Comparison of ENCODE assay signal across 26 mouse cellular contexts in genomic region chr6:134040312-134040711, GRCm38 (mm10). TPM values are rescaled to one million over a fixed set of nuclear protein-coding genes. Genes with fewer than 3 reads are reported as not detected.
DNase-seq lines count a peak whose midpoint lies in the region; ATAC-seq lines count a peak whose summit lies in the region.
"Had no signal": no experiment of that assay in that cellular context is flagged by ENCODE, and none has a peak within 500 bp of the region (broad histone marks: within the 10 kb centered on the region; RNA-seq: fewer than 3 reads in every experiment).

No protein-coding gene starts in this region.

- H3K9me3 ChIP-seq in heart, embryonic 10.5 days = no peaks in the 10 kb centered on the region
- no peaks in the 10 kb centered on the region for H3K9me3 ChIP-seq in heart, embryonic 16.5 days (replicated peaks; ENCODE audit: control insufficient read depth, low read length)
- no peaks in the 10 kb centered on the region for H3K9me3 ChIP-seq in midbrain, embryonic 16.5 days (replicated peaks; ENCODE audit: control insufficient read depth, low read length, poor library complexity, severe bottlenecking)
- H3K9me3 ChIP-seq: embryonic facial prominence, embryonic 10.5 days; embryonic facial prominence, embryonic 13.5 days; forebrain, embryonic 12.5 days; forebrain, embryonic 15.5 days had no signal

- H3K27ac ChIP-seq in heart, embryonic 10.5 days = 0 out of 2 replicates have a peak overlapping the region, but pooled peaks have one; percentile 6
- H3K27ac ChIP-seq in heart, embryonic 16.5 days (ENCODE audit: low read length) = peak overlapping the region; percentile 1; the same call in 1 of the 2 replicates
- no peak overlapping the region for H3K27ac ChIP-seq in midbrain, embryonic 16.5 days (ENCODE audit: low read length)
- H3K27ac ChIP-seq: embryonic facial prominence, embryonic 10.5 days; embryonic facial prominence, embryonic 13.5 days; forebrain, embryonic 12.5 days; forebrain, embryonic 15.5 days; hindbrain, embryonic 14.5 days; hindbrain, postnatal 0 days had no signal

- no peak for ATAC-seq in heart, embryonic 16.5 days (replicated peaks; ENCODE audit: extremely low read depth, insufficient read depth, low FRiP score)
- ATAC-seq in megakaryocyte-erythroid progenitor cell, adult 5-6 weeks (replicated peaks; ENCODE audit: low FRiP score, low TSS enrichment, poor library complexity, severe bottlenecking) = peak; percentile 20
- no peak for ATAC-seq in midbrain, embryonic 16.5 days
- ATAC-seq: CD4-positive, CD25-positive, alpha-beta regulatory T cell, adult 4 months; forebrain, embryonic 15.5 days; hindbrain, postnatal 0 days; inflammation-experienced regulatory T-cells, adult 6 months; intestine, embryonic 16.5 days had no signal

- no peak for DNase-seq in heart, embryonic 10.5 days (ENCODE audit: low spot score)
- no peak for DNase-seq in heart, postnatal 25 days (ENCODE audit: low spot score)
- DNase-seq in heart, adult 18-20 months = no peak
- DNase-seq in lung, postnatal 4 days = no peak
- DNase-seq: adrenal gland, adult 2 months; adrenal gland, postnatal 14 days; cerebellum, adult 11 months; cerebellum, adult 2 months; cerebellum, postnatal 10 days; cerebellum, postnatal 36 days; embryo, embryonic 11 days; gastrocnemius, postnatal 25 days; heart, postnatal 36 days had no signal

- no peaks in the 10 kb centered on the region for H3K36me3 ChIP-seq in heart, embryonic 10.5 days
- H3K36me3 ChIP-seq in heart, embryonic 16.5 days (ENCODE audit: control insufficient read depth, insufficient read depth) = no peaks in the 10 kb centered on the region
- H3K36me3 ChIP-seq in midbrain, embryonic 16.5 days (ENCODE audit: control insufficient read depth, insufficient read depth, low read length) = no peaks in the 10 kb centered on the region
- H3K36me3 ChIP-seq: embryonic facial prominence, embryonic 13.5 days; forebrain, embryonic 12.5 days; forebrain, embryonic 15.5 days had no signal

- 58% methylated on average over 3 of the region's 3 CpGs for WGBS in heart, embryonic 10.5 days
- 42% methylated on average over 3 of the region's 3 CpGs for WGBS in heart, embryonic 16.5 days
- WGBS in midbrain, embryonic 16.5 days = 77% methylated on average over 3 of the region's 3 CpGs

- intact Hi-C loops in heart, postnatal 25 days (cut with DNase I) = no loop called here

- no peak overlapping the region for H3K9ac ChIP-seq in heart, embryonic 16.5 days (ENCODE audit: low read length)
- H3K9ac ChIP-seq in midbrain, embryonic 16.5 days (ENCODE audit: low read depth, low read length) = no peak overlapping the region
- H3K9ac ChIP-seq: embryonic facial prominence, embryonic 13.5 days; forebrain, embryonic 12.5 days; forebrain, embryonic 15.5 days; hindbrain, embryonic 14.5 days had no signal

- H3K4me2 ChIP-seq in heart, embryonic 16.5 days (ENCODE audit: low read depth, low read length) = no peak overlapping the region
- H3K4me2 ChIP-seq in midbrain, embryonic 16.5 days (ENCODE audit: low read length) = no peak overlapping the region
- H3K4me2 ChIP-seq: embryonic facial prominence, embryonic 13.5 days; forebrain, embryonic 12.5 days; forebrain, embryonic 15.5 days; hindbrain, embryonic 14.5 days had no signal

- H3K4me3 ChIP-seq in heart, embryonic 10.5 days = no peak overlapping the region
- H3K4me3 ChIP-seq in heart, embryonic 16.5 days (ENCODE audit: low read length) = no peak overlapping the region
- no peak overlapping the region for H3K4me3 ChIP-seq in midbrain, embryonic 16.5 days (ENCODE audit: low read depth, low read length)
- H3K4me3 ChIP-seq: embryonic facial prominence, embryonic 10.5 days; embryonic facial prominence, embryonic 13.5 days; erythroblast, embryonic 14.5 days; forebrain, embryonic 12.5 days; forebrain, embryonic 15.5 days had no signal

- no peaks in the 10 kb centered on the region for H3K27me3 ChIP-seq in heart, embryonic 10.5 days (ENCODE audit: insufficient read depth, poor library complexity, severe bottlenecking)
- H3K27me3 ChIP-seq in heart, embryonic 16.5 days (ENCODE audit: control insufficient read depth, insufficient read depth, low read length) = no peaks in the 10 kb centered on the region
- no peaks in the 10 kb centered on the region for H3K27me3 ChIP-seq in midbrain, embryonic 16.5 days (ENCODE audit: control insufficient read depth, insufficient read depth, low read depth, low read length)
- H3K27me3 ChIP-seq: embryonic facial prominence, embryonic 13.5 days; forebrain, embryonic 12.5 days; forebrain, embryonic 15.5 days had no signal

- H3K4me1 ChIP-seq in heart, embryonic 10.5 days = peaks cover 80% of the 10 kb centered on the region
- peaks cover 69% of the 10 kb centered on the region for H3K4me1 ChIP-seq in heart, embryonic 16.5 days (ENCODE audit: control insufficient read depth, insufficient read depth, low read length)
- H3K4me1 ChIP-seq in midbrain, embryonic 16.5 days (ENCODE audit: control insufficient read depth, insufficient read depth, low read length) = peaks cover 34% of the 10 kb centered on the region

RNA-seq across cellular contexts. Expression of gene Etv6, which starts 4.8 kb away (rescaled TPM):
- 16.2 and 17.2 TPM in 2 replicates for polyA plus RNA-seq in heart, embryonic 10.5 days (2016; fragmentation: Nextera tagmentation; extraction: Ambion mirVana)
- total RNA-seq in heart, postnatal 25 days (2021) = 10 to 100 TPM; 11.4 to 13.0 TPM
- 10.5 and 12.3 TPM in 2 replicates for polyA plus RNA-seq in heart, embryonic 16.5 days (2015; fragmentation: Nextera tagmentation; extraction: Ambion mirVana)
- total RNA-seq in heart, adult 18-20 months (2021) = 10 to 100 TPM; 11.3 to 12.1 TPM
- total RNA-seq in megakaryocyte-erythroid progenitor cell, adult 5-6 weeks (2014; fragmentation: Nextera tagmentation) = 30.8 and 38.8 TPM in 2 replicates
- total RNA-seq in megakaryocyte-erythroid progenitor cell, adult 5-6 weeks (2017) = 24.7 and 34.1 TPM in 2 replicates
- polyA plus RNA-seq in midbrain, embryonic 16.5 days (2015; fragmentation: Nextera tagmentation; extraction: Ambion mirVana) = 3.4 and 3.9 TPM in 2 replicates
